Mouse (Mus musculus) kidney, embryonic 16.5 days (tissue): ENCODE data around the gene Gfer. TPM values are rescaled to one million over a fixed set of nuclear protein-coding genes. Genes with fewer than 3 reads are reported as not detected.

Experiments
- ATAC-seq: fragments of 200-750 bp; cut with Nextera tagmentation; 2 replicates; pipeline ENCODE4 v1.8.0; 2017; ENCODE audit warnings: moderate TSS enrichment; ENCODE audit not compliant: low FRiP score, low TSS enrichment
- H3K27ac ChIP-seq: fragments of 300-500 bp; sonication (generic); 2 replicates; pipeline ENCODE4 v1.5.1; 2014; ENCODE audit warnings: low read length
- H3K27me3 ChIP-seq: fragments of 300-500 bp; sonication (generic); 2 replicates; pipeline ENCODE4 v1.6.1; 2014; ENCODE audit warnings: low read length, control low read depth, mixed read lengths; ENCODE audit not compliant: insufficient read depth
- H3K36me3 ChIP-seq: fragments of 300-500 bp; sonication (generic); 2 replicates; pipeline ENCODE4 v1.6.1; 2014; ENCODE audit warnings: low read length, control low read depth, mixed read lengths; ENCODE audit not compliant: insufficient read depth
- H3K4me1 ChIP-seq: fragments of 300-500 bp; sonication (generic); 2 replicates; pipeline ENCODE4 v1.6.1; 2014; ENCODE audit warnings: low read length, control low read depth, mixed read lengths; ENCODE audit not compliant: insufficient read depth
- H3K4me2 ChIP-seq: fragments of 300-500 bp; sonication (generic); replicated peaks from 2 replicates; pipeline ENCODE4 v1.6.1; 2014; ENCODE audit warnings: low read depth, low read length
- H3K4me3 ChIP-seq: fragments of 300-500 bp; sonication (generic); 2 replicates; pipeline ENCODE4 v1.5.1; 2014; ENCODE audit warnings: mild to moderate bottlenecking, low read length
- H3K9ac ChIP-seq: fragments of 300-500 bp; sonication (generic); replicated peaks from 2 replicates; pipeline ENCODE4 v1.6.1; 2014; ENCODE audit warnings: low read length
- H3K9me3 ChIP-seq: fragments of 300-500 bp; sonication (generic); 2 replicates; pipeline ENCODE4 v1.6.1; 2016; ENCODE audit warnings: low read length, control low read depth
- WGBS: fragments of 180-500 bp; shearing (Covaris S2); extraction: QIAGEN DNeasy Blood & Tissue Kit; methylation state at CpG from one replicate; pipeline ENCODE4 v1.1.7; 2014; 5-methylcytosine and 5-hydroxymethylcytosine counted together
- polyA plus RNA-seq: library from polyadenylated mRNA; unstranded; fragments of >200 nt; fragmentation: Nextera tagmentation; extraction: Ambion mirVana; gene quantifications from 2 replicates; pipeline ENCODE4 v1.2.1, GENCODE M21; 2015

Gfer gene
- polyA plus RNA-seq, 1 experiment from 2014 or later = 44.4 TPM

DNA sequence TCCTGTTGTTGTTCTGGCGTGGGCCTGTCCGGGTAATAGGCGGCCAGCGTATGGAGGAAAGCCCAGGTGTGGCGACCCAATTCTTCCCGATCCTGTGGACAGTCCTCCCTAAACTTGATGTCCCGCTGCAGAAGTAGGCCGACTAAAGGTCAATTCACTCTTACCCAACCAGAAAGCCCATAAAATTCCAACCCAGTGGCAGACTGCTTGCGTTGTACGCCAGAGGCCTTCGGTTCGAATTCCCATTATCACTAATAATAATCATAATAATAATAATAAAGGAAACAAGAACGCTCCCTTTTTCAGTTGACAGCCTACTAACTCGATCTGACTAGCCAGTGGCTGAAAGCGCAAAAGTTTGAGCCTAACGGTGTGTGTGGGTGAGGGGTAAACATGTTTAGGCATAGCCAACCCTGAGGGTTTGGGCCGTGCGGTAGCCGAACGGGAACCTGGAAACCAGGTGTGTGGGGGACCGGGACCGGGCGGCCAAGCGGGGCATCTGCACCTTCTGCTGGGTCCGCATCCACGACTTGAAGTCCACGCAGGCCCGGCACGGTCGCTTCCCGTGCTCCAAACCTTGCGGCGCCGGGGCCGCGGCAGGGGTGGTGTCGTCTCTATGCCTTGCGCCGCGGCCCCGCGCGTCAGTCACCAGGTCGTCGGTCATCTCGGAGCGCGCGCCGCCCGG, 488 bp downstream of the Gfer start:
- Histone ChIP-seq H3K9me3 (no peaks in the 10 kb centered on the region), H3K4me2 (peak overlapping the region; percentile 87), H3K36me3 (peaks cover 15% of the 10 kb centered on the region), H3K9ac (peak overlapping the region; percentile 84), H3K4me1 (peaks cover 23% of the 10 kb centered on the region), H3K4me3 (peak overlapping the region; percentile 81), H3K27ac (peak overlapping the region; percentile 81), H3K27me3 (peaks cover 7% of the 10 kb centered on the region)
- peak; percentile 37 for ATAC-seq
- 4% methylated on average over 37 of the region's 51 CpGs for WGBS

DNA sequence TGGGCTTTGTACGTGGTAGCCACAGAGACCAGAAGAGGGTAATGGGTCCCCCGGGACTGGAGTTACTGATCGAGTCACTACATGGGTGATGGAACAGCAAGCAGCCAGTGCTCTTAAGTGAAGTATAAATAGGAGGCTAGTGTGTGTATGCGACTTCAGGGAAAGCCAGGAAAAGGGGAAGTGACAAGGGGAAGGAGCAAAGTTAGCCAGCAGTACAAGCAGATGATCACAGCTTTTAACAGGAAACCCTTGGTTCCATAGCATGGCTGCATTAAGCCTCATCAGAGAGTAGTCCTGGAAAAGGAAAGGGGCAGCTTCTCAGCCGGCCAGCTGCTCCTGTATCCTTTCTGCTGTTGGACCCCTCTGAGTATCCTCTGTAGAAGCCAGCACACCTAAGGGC, 3.6 kb downstream of the Gfer start:
- Histone ChIP-seq H3K4me3 (no peak overlapping the region), H3K4me1 (peaks cover 34% of the 10 kb centered on the region), H3K4me2 (no peak overlapping the region), H3K27me3 (peaks cover 38% of the 10 kb centered on the region), H3K27ac (no peak overlapping the region), H3K9ac (no peak overlapping the region), H3K36me3 (peaks cover 13% of the 10 kb centered on the region), H3K9me3 (no peaks in the 10 kb centered on the region)
- WGBS = 88% methylated on average over 5 of the region's 5 CpGs
- ATAC-seq = no peak

DNA sequence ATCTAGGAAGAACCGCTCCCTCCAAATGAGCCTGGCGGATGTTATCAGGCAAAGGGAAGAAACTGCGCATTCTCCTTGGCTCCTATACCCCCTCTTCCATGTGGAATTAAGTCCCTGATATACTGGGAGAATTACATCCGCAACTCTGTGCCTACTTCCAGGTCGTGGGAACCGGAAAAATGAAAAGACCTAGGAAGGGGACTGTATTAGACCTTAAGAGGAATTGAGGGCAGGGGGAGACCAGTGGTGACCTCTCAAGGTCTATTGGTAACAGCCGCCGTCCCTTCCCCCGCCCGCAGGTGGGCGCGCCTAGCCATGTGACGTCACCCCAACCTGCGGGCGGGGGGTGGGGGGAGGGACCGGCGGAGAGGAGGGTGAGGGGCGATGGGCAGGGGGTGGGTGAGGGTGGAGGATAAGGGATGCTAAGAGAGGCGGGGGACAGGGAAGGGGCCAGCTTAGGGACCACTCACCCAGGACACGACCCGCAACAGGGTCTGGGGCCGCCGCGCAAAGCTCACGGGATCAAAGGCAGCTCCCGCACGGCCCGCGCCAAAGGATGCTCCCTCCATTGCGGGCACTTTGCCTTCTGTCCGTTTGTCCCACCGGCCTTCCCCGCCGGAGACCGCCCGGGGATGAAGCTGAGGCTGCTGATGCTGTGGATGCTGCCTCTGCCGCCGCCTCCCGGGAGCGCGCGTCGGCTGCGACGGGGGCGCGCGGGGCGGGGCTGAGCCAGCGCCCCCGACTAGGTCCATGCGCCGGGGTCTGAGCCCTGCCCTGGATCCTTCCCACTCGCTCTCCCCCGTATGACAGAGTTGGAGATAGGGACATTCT, 6.5 kb downstream of the Gfer start, which contains the start of gene Syngr3:
Gene Syngr3, minus strand, starts transcription at position 705 of the 831 bp plus-strand sequence.
- no peak for ATAC-seq

DNA sequence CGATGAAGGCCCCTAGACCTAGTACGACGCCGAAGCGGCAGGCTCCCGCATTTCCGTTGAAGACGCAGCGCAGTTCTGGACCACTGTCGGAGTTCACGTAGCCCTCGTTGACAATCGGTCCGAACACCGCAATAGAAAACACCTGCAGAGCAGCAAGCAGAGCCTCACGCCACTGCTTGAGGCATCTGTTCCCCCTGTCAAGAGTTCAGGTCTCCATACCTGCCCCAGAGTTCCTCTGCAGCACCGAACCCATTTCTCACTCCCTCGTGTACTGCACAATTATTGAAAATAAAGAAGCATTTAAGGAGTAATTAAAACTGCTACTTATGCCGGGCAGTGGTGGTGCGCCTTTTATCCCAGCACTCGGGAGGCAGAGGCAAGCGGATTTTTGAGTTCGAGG, 8.4 kb downstream of the Gfer start:
- Histone ChIP-seq H3K4me2 (peak overlapping the region; percentile 53), H3K4me3 (peak overlapping the region; percentile 48), H3K9me3 (no peaks in the 10 kb centered on the region), H3K36me3 (peaks cover 3% of the 10 kb centered on the region; the same call in 1 of the 2 replicates), H3K9ac (peak overlapping the region; percentile 60), H3K27ac (no peak overlapping the region), H3K27me3 (peaks cover 42% of the 10 kb centered on the region), H3K4me1 (peaks cover 18% of the 10 kb centered on the region)
- 19% methylated on average over 23 of the region's 23 CpGs for WGBS
- no peak for ATAC-seq

More for the DNA sequence above, 6.5 kb downstream of the Gfer start, which contains the start of gene Syngr3:
- Histone ChIP-seq H3K9me3 (no peaks in the 10 kb centered on the region), H3K4me2 (peak within 1 kb of the TSS; percentile 88), H3K27ac (no peak within 1 kb of the TSS), H3K27me3 (peaks cover 42% of the 10 kb centered on the region), H3K4me1 (peaks cover 20% of the 10 kb centered on the region), H3K4me3 (peak within 1 kb of the TSS; percentile 56), H3K9ac (peak within 1 kb of the TSS; percentile 63), H3K36me3 (peaks cover 13% of the 10 kb centered on the region)
- WGBS = under 1% methylated on average over 48 of the region's 55 CpGs

DNA sequence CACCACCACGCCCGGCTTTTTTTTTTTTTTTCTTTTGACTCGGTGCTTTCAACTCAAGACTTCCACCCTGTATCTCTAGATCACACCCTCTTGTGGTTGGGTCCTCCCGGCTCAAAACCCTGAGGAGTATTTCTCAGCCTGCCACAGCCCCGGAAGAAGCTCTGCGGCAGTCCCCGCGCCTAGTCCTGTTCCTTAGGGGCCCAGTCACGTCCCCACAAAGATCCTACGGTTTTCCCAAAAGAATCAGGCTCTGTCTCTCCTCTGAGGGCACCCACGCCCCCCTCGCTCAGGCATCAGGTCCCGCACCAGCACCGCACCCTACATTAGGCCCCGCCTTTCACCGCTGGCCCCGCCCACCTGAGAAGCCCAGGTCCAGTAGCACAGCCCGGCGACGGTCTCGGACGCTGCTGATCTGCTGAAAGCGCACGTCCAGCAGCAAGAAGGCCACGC, 8.8 kb downstream of the Gfer start:
- Histone ChIP-seq H3K27ac (no peak overlapping the region), H3K27me3 (peaks cover 42% of the 10 kb centered on the region), H3K4me3 (peak overlapping the region; percentile 48), H3K4me2 (peak overlapping the region; percentile 53), H3K4me1 (peaks cover 18% of the 10 kb centered on the region), H3K9ac (peak overlapping the region; percentile 60), H3K36me3 (peaks cover under 1% of the 10 kb centered on the region; the same call in 1 of the 2 replicates), H3K9me3 (no peaks in the 10 kb centered on the region)
- ATAC-seq = peak; percentile 57
- WGBS = 1% methylated on average over 24 of the region's 25 CpGs

DNA sequence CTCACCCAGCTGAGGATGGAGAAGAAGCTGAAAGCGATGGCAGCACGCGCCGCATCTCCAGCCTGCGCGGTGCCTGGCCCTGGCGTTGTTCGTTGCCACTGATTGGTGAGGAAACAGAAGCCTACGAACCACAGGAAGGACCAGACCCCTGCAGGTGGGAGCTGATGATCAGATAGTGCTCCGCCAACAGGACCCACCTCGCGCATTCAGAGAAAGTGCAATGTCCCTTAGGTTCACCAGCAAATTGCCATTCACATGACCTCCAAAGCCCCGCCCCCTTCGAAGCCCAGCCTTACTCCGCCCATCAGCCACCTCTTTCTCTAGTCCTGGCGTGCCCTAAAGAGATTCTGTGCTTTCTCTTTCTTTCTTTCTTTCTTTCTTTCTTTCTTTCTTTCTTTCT, 9.4 kb downstream of the Gfer start:
- H3K27ac ChIP-seq = no peak overlapping the region
- peaks cover 42% of the 10 kb centered on the region for H3K27me3 ChIP-seq
- no peaks in the 10 kb centered on the region for H3K9me3 ChIP-seq
- no peak for ATAC-seq
- WGBS = 29% methylated on average over 16 of the region's 16 CpGs
- no peak overlapping the region for H3K4me3 ChIP-seq
- peak overlapping the region; percentile 16 for H3K4me2 ChIP-seq
- no peak overlapping the region for H3K9ac ChIP-seq
- H3K4me1 ChIP-seq = peaks cover 18% of the 10 kb centered on the region
- H3K36me3 ChIP-seq = peaks cover 4% of the 10 kb centered on the region; the same call in 1 of the 2 replicates

DNA sequence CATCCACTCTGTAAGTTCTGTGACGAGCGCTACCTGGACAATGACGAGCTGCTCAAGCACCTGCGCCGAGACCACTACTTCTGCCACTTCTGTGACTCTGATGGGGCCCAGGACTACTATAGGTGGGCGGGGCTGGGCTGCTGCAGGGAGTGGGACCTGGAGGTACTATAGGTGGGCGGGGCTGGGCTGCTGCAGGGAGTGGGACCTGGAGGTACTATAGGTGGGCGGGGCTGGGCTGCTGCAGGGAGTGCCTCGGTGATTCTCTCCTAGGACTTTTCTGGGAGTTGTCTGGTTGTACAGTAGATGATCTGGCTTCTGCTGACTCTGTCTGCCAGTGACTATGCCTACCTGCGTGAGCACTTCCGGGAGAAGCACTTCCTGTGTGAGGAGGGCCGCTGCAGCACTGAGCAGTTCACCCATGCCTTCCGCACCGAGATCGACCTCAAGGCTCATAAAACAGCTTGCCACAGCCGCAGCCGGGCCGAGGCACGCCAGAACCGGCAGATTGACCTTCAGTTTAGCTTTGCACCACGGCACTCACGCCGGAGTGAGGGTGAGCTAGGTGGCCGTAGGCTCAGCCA, 18.4 kb downstream of the Gfer start:
- Histone ChIP-seq H3K27ac (no peak overlapping the region), H3K36me3 (peaks cover 48% of the 10 kb centered on the region), H3K9ac (no peak overlapping the region), H3K4me1 (peaks cover 5% of the 10 kb centered on the region), H3K4me3 (no peak overlapping the region), H3K4me2 (no peak overlapping the region), H3K9me3 (no peaks in the 10 kb centered on the region), H3K27me3 (no peaks in the 10 kb centered on the region)
- WGBS = 83% methylated on average over 24 of the region's 24 CpGs
- no peak for ATAC-seq

DNA sequence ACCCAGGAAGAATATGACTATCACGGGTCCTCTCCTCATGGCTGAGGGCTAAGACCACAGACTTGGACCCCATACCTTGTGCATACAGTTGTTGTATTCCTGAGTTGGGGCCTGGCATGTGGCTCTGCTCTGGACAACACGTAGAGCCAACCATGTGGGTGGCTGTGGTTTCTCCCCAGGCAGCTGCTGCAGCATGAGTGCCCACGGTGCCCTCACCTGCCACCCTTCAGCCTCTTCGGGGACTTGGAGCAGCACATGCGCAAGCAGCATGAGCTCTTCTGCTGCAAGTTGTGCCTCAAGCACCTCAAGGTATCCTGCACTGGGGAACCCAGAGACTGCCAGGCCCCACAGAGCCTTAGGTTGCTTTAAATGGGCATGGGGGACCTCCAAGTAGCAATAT, 19.1 kb downstream of the Gfer start:
- no peak for ATAC-seq
- Histone ChIP-seq H3K4me2 (no peak overlapping the region), H3K27ac (no peak overlapping the region), H3K4me3 (no peak overlapping the region), H3K9ac (no peak overlapping the region), H3K9me3 (no peaks in the 10 kb centered on the region), H3K36me3 (peaks cover 45% of the 10 kb centered on the region), H3K4me1 (peaks cover 12% of the 10 kb centered on the region), H3K27me3 (no peaks in the 10 kb centered on the region)
- 95% methylated on average over 5 of the region's 5 CpGs for WGBS

DNA sequence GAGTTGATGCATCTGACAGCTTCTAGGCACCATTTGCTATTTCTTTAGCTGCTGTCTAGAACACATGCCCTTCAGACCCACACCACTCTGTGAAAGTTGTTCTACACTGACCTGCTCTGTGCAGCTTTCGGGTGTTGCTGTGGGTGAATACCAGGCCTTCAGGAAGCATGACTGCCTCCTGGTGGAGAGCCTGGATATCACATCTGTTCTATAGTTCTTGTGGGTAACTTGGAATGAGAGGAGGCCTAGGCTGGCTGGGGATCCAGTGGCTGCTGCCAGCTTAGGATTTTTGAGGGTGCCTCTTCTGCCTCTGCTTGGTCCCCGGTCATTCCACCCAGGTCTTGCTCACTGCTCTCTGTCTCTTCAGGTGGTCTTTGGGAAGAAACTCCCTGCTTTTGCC, 19.8 kb downstream of the Gfer start:
- Histone ChIP-seq H3K4me1 (peaks cover 19% of the 10 kb centered on the region), H3K36me3 (peaks cover 41% of the 10 kb centered on the region), H3K4me3 (no peak overlapping the region), H3K9ac (peak overlapping the region; percentile 15; the same call in 1 of the 2 replicates), H3K27me3 (no peaks in the 10 kb centered on the region), H3K9me3 (no peaks in the 10 kb centered on the region), H3K4me2 (no peak overlapping the region), H3K27ac (no peak overlapping the region)
- WGBS = 69% methylated on average over 2 of the region's 2 CpGs
- no peak for ATAC-seq
